Mouse (Mus musculus): Measurements from ENCODE around the gene Asb15.

GRCm38 (mm10) chr6:24602993-24603392 lies 75.0 kb downstream of the Asb15 start:
- TF ChIP-seq CTCF (IDR thresholded peaks at IDR 0.05; ENCODE audit: borderline replicate concordance, extremely low read depth, insufficient read depth, insufficient read length): no peak
- TF ChIP-seq POLR2A (IDR thresholded peaks at IDR 0.05; ENCODE audit: borderline replicate concordance, extremely low read depth, insufficient read depth, insufficient read length, poor library complexity, severe bottlenecking): no peak
